Mouse (Mus musculus) liver, embryonic 11.5 days (tissue): Measurements from ENCODE around the gene Maml2. TPM values are rescaled to one million over a fixed set of nuclear protein-coding genes. Genes with fewer than 3 reads are reported as not detected.
A peak's percentile ranks its signal among the peaks of the same experiment; 100 is the strongest.

Experiments used
- ATAC-seq: fragments of 200-750 bp; cut with Nextera tagmentation; replicated peaks from 2 replicates; pipeline ENCODE4 v1.8.0; 2017; ENCODE audit warnings: moderate number of reproducible peaks, mild to moderate bottlenecking, moderate TSS enrichment, moderate library complexity; ENCODE audit not compliant: low FRiP score
- DNase-seq: peaks from one replicate; pipeline ENCODE4 v3.0.0-alpha.2; 2017; ENCODE audit warnings: low spot score
- H3K27ac ChIP-seq: fragments of 300-500 bp; sonication (generic); 2 replicates; pipeline ENCODE4 v1.5.1; 2014; ENCODE audit warnings: mild to moderate bottlenecking, low read depth, low read length, control low read depth
- H3K27me3 ChIP-seq: fragments of 300-500 bp; sonication (generic); replicated peaks from 2 replicates; pipeline ENCODE4 v1.6.1; 2014; ENCODE audit warnings: low read length, mixed read lengths; ENCODE audit not compliant: control insufficient read depth, insufficient read depth
- H3K36me3 ChIP-seq: fragments of 300-500 bp; sonication (generic); 2 replicates; pipeline ENCODE4 v1.6.1; 2014; ENCODE audit warnings: mild to moderate bottlenecking, low read length, moderate library complexity, mixed read lengths; ENCODE audit not compliant: control insufficient read depth, insufficient read depth
- H3K4me1 ChIP-seq: fragments of 300-500 bp; sonication (generic); replicated peaks from 2 replicates; pipeline ENCODE4 v1.6.1; 2014; ENCODE audit warnings: low read length, mixed read lengths; ENCODE audit not compliant: control insufficient read depth, insufficient read depth
- H3K4me2 ChIP-seq: fragments of 300-500 bp; sonication (generic); 2 replicates; pipeline ENCODE4 v1.6.1; 2014; ENCODE audit warnings: mild to moderate bottlenecking, control low read depth, moderate library complexity
- H3K4me3 ChIP-seq: fragments of 300-500 bp; sonication (generic); 2 replicates; pipeline ENCODE4 v1.5.1; 2014; ENCODE audit warnings: low read depth, low read length, control low read depth
- H3K9ac ChIP-seq: fragments of 300-500 bp; sonication (generic); 2 replicates; pipeline ENCODE4 v1.6.1; 2014; ENCODE audit warnings: low read depth, low read length, control low read depth
- H3K9me3 ChIP-seq: fragments of 300-500 bp; sonication (generic); 2 replicates; pipeline ENCODE4 v1.6.1; 2016; ENCODE audit warnings: low read length, inconsistent platforms, mixed read lengths; ENCODE audit not compliant: control insufficient read depth
- WGBS: fragments of 180-500 bp; shearing (Covaris S2); extraction: QIAGEN DNeasy Blood & Tissue Kit; methylation state at CpG from one replicate; pipeline ENCODE4 v1.1.7; 2014; 5-methylcytosine and 5-hydroxymethylcytosine counted together
- polyA plus RNA-seq: library from polyadenylated mRNA; unstranded; fragments of >200 nt; fragmentation: Nextera tagmentation; extraction: Ambion mirVana; gene quantifications from 2 replicates; pipeline ENCODE4 v1.2.1, GENCODE M21; 2014

Maml2 gene
- polyA plus RNA-seq, 1 experiment from 2014 or later: 3.4 TPM

DNA sequence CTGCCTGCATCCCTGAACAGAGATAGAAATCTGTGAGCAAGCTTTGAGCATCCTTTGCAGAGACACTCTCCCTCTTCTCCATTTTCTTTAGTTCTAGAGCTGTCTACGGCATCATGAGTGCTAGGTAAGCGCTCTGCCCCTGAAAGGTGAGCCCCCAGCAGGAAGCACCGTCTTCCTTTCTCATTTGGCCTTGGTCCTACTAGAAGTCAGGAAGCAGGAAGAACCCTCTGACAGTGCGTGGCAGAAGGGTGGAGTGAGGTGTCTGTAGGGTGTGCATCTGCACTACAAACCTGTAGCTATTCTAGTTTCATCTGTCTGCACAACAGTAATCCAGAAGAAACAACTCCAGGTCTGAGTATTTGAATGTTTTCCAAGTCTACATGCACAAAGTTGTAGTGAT, 232.8 kb downstream of the Maml2 start:
- H3K4me2 ChIP-seq: no peak overlapping the region
- no peaks in the 10 kb centered on the region for H3K36me3 ChIP-seq
- H3K27ac ChIP-seq: no peak overlapping the region
- no peak overlapping the region for H3K4me3 ChIP-seq
- no peak for DNase-seq
- H3K9me3 ChIP-seq: no peaks in the 10 kb centered on the region
- no peaks in the 10 kb centered on the region for H3K4me1 ChIP-seq
- ATAC-seq: no peak
- 52% methylated on average over 4 of the region's 4 CpGs for WGBS
- H3K27me3 ChIP-seq: no peaks in the 10 kb centered on the region
- no peak overlapping the region for H3K9ac ChIP-seq

DNA sequence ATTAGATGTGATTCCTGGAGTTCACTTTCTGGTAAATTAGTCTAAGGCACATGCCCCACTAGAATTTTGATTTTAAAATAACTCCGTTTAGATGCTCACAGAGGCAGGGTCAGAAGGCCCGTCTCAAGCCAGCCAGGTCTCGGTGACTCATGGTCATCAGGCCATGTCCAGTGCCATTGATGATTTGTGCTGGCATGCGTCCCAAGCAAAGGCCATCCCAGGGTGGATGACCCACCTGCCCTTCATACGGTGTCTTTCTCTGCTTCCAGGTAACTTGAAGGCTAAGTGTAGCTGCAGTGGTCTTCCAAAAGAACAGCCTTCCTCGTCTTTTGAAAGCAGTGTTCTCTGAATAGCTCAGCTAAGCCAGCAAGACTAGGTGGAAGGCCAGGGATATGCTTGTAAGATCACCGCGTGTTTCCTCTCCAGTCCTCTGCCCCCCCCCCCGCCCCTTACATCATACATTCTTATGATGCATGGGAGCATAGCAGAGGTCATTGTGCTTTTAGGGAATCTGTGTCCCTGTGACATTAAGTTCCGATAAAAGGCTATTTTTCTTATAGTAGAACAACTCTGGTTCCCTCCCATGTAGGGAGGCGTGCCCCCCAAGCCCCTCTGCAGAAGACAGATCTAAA, 235.4 kb downstream of the Maml2 start:
- Histone ChIP-seq H3K4me3 (no peak overlapping the region), H3K4me2 (no peak overlapping the region), H3K27ac (no peak overlapping the region), H3K36me3 (no peaks in the 10 kb centered on the region), H3K4me1 (peaks cover 5% of the 10 kb centered on the region), H3K27me3 (no peaks in the 10 kb centered on the region), H3K9me3 (no peaks in the 10 kb centered on the region), H3K9ac (no peak overlapping the region)
- 79% methylated on average over 11 of the region's 11 CpGs for WGBS
- ATAC-seq: no peak
- no peak for DNase-seq

DNA sequence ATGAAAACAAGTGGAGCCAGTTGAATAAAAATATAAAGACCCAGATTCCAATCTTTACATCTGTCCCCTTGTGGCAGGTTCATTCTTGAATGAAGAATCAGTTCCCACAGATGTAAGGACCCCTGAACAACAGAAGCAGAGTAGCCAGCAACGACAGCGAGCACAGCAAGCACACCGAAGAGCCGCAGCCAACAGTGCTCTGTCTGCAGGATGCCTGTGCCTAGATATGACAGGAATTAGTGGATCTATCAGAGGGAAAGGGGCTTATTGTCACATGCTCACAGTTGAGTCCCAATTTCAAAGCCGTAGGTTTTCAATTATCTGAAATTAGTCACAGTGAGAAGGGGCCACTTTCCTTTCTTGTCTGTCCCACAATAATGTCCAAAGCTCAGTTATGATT, 238.0 kb downstream of the Maml2 start:
- no peaks in the 10 kb centered on the region for H3K36me3 ChIP-seq
- no peak overlapping the region for H3K9ac ChIP-seq
- H3K27me3 ChIP-seq: no peaks in the 10 kb centered on the region
- 38% methylated on average over 5 of the region's 5 CpGs for WGBS
- no peak overlapping the region for H3K27ac ChIP-seq
- no peaks in the 10 kb centered on the region for H3K9me3 ChIP-seq
- H3K4me1 ChIP-seq: peaks cover 5% of the 10 kb centered on the region
- DNase-seq (no peak), ATAC-seq (no peak)
- H3K4me3 ChIP-seq: no peak overlapping the region
- no peak overlapping the region; the same call in 1 of the 2 replicates for H3K4me2 ChIP-seq

DNA sequence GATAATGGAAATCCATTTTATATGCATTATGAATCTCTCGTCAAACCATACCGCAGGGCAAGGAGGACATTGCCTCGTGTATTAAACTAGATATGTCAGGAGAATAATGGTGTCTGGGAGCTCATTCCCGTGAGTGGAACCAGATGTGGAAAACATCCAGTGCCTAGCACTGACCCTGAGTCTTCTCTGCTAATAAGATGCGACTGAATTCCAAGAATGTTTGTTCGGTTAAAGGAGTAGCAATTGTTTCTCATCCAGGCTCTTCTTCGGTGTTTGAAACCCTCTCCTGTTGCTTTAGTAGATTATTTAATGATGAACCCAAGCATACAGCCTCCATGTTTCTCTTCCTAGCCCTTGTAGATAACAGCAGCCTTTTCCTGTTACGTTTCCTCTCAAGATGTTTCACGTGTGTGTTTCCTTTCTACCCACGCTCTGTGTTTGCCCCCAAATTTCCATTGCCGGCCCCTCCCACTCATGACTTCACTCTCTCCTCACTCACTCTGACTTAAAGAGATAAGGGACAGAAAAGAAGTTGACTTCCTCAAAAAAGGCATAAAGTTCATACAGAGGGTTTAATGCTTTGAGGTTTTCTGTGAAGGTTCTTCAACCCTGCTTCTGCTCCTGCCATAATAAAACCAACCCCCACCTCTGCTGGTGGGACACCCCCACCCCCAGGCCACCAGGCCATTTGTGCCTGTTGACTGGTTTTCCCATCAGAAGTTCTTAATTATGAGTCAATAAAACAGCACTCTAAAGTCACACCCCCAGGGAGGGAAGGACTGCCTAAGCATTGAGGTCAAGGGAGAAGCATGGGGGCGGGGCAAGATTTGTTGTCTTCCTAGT, 238.9 kb downstream of the Maml2 start:
- WGBS: 19% methylated on average over 12 of the region's 12 CpGs
- peak; percentile 38 for DNase-seq
- peak overlapping the region; percentile 67; the same call in 1 of the 2 replicates for H3K27ac ChIP-seq
- no peak overlapping the region for H3K9ac ChIP-seq
- peak; percentile 75 for ATAC-seq
- H3K27me3 ChIP-seq: no peaks in the 10 kb centered on the region
- no peaks in the 10 kb centered on the region for H3K36me3 ChIP-seq
- H3K4me3 ChIP-seq: no peak overlapping the region
- H3K9me3 ChIP-seq: no peaks in the 10 kb centered on the region
- peak overlapping the region; percentile 50 for H3K4me2 ChIP-seq
- peaks cover 5% of the 10 kb centered on the region for H3K4me1 ChIP-seq

DNA sequence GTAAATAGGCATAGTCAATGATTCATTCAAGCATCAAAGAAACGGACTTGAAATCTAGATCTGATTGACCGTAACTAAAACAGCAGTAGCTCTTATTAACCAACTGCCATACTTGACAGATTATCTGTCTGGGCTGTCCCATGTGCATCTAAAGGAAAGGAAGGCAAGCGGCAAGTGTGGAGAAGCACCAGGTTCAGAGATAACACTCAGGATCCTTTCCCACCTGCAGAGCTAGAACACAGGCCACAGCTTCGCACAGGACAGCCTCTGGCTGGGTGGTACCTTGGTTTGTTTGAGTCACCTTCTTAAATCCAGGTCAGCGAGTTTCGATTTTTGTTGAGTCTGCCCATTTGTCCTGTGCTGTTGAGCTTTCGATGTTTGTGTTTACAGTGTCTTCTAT, 240.4 kb downstream of the Maml2 start:
- H3K4me1 ChIP-seq: peaks cover 5% of the 10 kb centered on the region
- no peaks in the 10 kb centered on the region for H3K36me3 ChIP-seq
- H3K27ac ChIP-seq: no peak overlapping the region
- H3K9ac ChIP-seq: no peak overlapping the region
- H3K4me2 ChIP-seq: no peak overlapping the region
- H3K27me3 ChIP-seq: no peaks in the 10 kb centered on the region
- 69% methylated on average over 7 of the region's 7 CpGs for WGBS
- no peaks in the 10 kb centered on the region for H3K9me3 ChIP-seq
- ATAC-seq (no peak), DNase-seq (no peak)
- H3K4me3 ChIP-seq: no peak overlapping the region

DNA sequence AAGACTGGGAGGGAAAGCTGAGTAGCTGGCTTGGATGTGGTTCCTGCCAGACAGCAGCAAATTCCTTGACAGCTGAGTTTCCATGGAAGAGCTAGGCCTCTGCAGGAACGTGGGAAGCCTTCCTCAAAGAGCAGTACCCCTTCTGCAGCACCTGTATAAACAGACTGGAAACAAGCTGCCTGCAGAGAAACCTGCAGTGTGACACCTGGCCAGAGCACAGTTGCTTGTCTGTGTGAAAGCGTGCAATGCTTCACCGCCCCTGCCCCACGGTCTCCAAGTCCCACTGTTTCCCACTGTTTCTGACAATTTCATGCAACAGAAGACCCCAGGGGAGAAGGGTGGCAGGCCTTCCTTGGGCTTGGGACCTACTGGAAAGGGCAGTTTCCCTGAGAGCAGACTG, 241.8 kb downstream of the Maml2 start:
- Histone ChIP-seq H3K4me1 (peaks cover 5% of the 10 kb centered on the region), H3K4me3 (no peak overlapping the region), H3K27me3 (no peaks in the 10 kb centered on the region), H3K4me2 (no peak overlapping the region), H3K27ac (no peak overlapping the region), H3K36me3 (no peaks in the 10 kb centered on the region), H3K9me3 (no peaks in the 10 kb centered on the region), H3K9ac (no peak overlapping the region)
- 67% methylated on average over 4 of the region's 4 CpGs for WGBS
- ATAC-seq (no peak), DNase-seq (no peak)

DNA sequence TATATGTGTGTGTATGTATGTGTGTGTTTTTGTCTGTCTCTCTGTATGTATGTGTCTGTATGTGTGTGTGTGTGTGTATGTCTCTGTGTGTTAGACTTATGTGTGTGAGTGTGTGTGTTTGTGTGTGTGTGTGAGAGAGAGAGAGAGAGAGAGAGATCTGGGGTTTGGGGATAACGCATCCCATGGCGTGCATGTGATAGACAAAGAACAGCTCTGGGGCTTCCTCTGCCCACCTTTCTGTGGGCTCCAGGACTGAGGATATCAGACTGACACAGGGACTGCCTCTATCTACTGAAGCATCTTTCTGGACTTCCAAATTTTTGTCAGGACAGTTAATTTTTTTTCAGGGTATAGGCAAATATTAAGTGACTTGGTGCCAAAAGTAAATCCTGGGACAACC, 242.5 kb downstream of the Maml2 start:
- H3K4me2 ChIP-seq: no peak overlapping the region
- no peak overlapping the region for H3K9ac ChIP-seq
- no peak overlapping the region for H3K4me3 ChIP-seq
- H3K4me1 ChIP-seq: peaks cover 5% of the 10 kb centered on the region
- no peak for DNase-seq
- H3K9me3 ChIP-seq: no peaks in the 10 kb centered on the region
- no peak overlapping the region for H3K27ac ChIP-seq
- no peaks in the 10 kb centered on the region for H3K36me3 ChIP-seq
- no peaks in the 10 kb centered on the region for H3K27me3 ChIP-seq
- 65% methylated on average over 2 of the region's 2 CpGs for WGBS
- ATAC-seq: no peak

DNA sequence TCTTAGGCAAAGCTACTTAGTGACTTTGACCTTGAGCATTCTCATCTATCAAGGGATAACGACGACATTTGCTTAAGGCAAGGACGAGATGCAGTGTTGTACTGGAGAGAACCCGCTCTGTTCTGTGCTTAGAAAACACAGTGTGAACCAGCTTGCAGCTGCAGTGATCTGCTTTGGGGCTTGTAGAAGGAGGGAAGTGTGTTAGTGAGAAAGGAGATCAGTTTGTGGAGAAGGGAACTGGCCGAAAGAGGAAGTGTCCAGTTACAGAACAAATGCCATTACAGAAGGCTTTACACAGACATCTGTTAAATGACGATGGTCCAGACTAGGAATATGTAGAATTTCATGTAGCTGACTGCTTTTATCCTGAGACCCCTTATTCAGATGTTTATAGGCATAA, 243.0 kb downstream of the Maml2 start:
- no peak for DNase-seq
- H3K4me1 ChIP-seq: peaks cover 5% of the 10 kb centered on the region
- 26% methylated on average over 6 of the region's 6 CpGs for WGBS
- H3K27me3 ChIP-seq: no peaks in the 10 kb centered on the region
- H3K4me2 ChIP-seq: no peak overlapping the region
- H3K27ac ChIP-seq: no peak overlapping the region
- no peak for ATAC-seq
- no peaks in the 10 kb centered on the region for H3K9me3 ChIP-seq
- H3K9ac ChIP-seq: no peak overlapping the region
- H3K36me3 ChIP-seq: no peaks in the 10 kb centered on the region
- H3K4me3 ChIP-seq: no peak overlapping the region

DNA sequence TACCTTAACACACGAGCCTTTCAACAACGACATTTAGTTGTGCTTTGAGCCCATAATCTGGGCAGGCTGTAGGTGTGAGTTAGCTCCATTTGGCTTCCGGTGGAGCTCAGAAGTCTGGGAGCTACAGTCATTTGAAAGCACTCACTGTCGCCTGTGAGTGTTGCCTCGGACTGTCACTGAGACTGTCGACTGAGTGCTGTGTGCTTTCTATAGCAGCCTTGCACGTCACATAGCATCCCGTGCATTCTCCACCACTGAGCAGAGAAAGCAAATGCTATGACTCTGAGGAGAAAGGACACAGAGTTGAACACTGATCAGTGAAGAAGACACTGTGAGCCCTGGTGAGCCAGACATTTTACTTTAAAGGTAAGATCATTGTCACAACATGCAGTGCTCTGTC, 245.4 kb downstream of the Maml2 start:
- ATAC-seq: no peak
- no peak for DNase-seq
- Histone ChIP-seq H3K4me3 (no peak overlapping the region), H3K27ac (no peak overlapping the region), H3K4me2 (no peak overlapping the region), H3K36me3 (no peaks in the 10 kb centered on the region), H3K9ac (no peak overlapping the region), H3K9me3 (no peaks in the 10 kb centered on the region), H3K27me3 (no peaks in the 10 kb centered on the region), H3K4me1 (no peaks in the 10 kb centered on the region; the same call in none of the 2 replicates)
- WGBS: 54% methylated on average over 8 of the region's 8 CpGs
